ENCODE assay signal across 20 mouse cellular contexts in genomic region chr4:30039424-30040172, GRCm38 (mm10).
DNase-seq lines count a peak whose midpoint lies in the region; ATAC-seq and TF ChIP-seq lines count a peak whose summit lies in the region.
"Had no signal": no experiment of that assay in that cellular context is flagged by ENCODE, and none has a peak within 500 bp of the region (broad histone marks: within the 10 kb centered on the region; RNA-seq: fewer than 3 reads in every experiment).

No protein-coding gene starts in this region.

- H3K36me3 ChIP-seq in hindbrain, embryonic 12.5 days: no peaks in the 10 kb centered on the region
- no peaks in the 10 kb centered on the region for H3K36me3 ChIP-seq in hindbrain, embryonic 13.5 days
- H3K36me3 ChIP-seq in neural tube, embryonic 12.5 days: no peaks in the 10 kb centered on the region
- H3K36me3 ChIP-seq in neural tube, embryonic 15.5 days: no peaks in the 10 kb centered on the region
- no peaks in the 10 kb centered on the region for H3K36me3 ChIP-seq in midbrain, embryonic 16.5 days (ENCODE audit: control insufficient read depth, insufficient read depth, low read length)
- H3K36me3 ChIP-seq: embryonic facial prominence, embryonic 15.5 days; forebrain, embryonic 10.5 days; heart, embryonic 12.5 days; hindbrain, embryonic 10.5 days had no signal

- H3K27ac ChIP-seq in hindbrain, embryonic 12.5 days: peak overlapping the region; percentile 35; the same call in 1 of the 2 replicates
- H3K27ac ChIP-seq in hindbrain, embryonic 13.5 days: no peak overlapping the region
- no peak overlapping the region for H3K27ac ChIP-seq in neural tube, embryonic 12.5 days
- H3K27ac ChIP-seq in neural tube, embryonic 15.5 days (replicated peaks): no peak overlapping the region
- H3K27ac ChIP-seq in midbrain, embryonic 16.5 days (ENCODE audit: low read length): no peak overlapping the region
- no peak overlapping the region for H3K27ac ChIP-seq in layer of hippocampus, adult 2 months
- H3K27ac ChIP-seq: embryonic facial prominence, embryonic 15.5 days; forebrain, embryonic 10.5 days; gastrocnemius, adult 2 months; hindbrain, embryonic 10.5 days had no signal

- no peak overlapping the region for H3K4me2 ChIP-seq in hindbrain, embryonic 12.5 days (replicated peaks)
- no peak overlapping the region for H3K4me2 ChIP-seq in hindbrain, embryonic 13.5 days
- no peak overlapping the region for H3K4me2 ChIP-seq in neural tube, embryonic 12.5 days (replicated peaks)
- no peak overlapping the region for H3K4me2 ChIP-seq in neural tube, embryonic 15.5 days
- no peak overlapping the region for H3K4me2 ChIP-seq in midbrain, embryonic 16.5 days (ENCODE audit: low read length)
- H3K4me2 ChIP-seq: embryonic facial prominence, embryonic 15.5 days; heart, embryonic 12.5 days had no signal

- 0 out of 2 replicates have a peak, but pooled peaks cover 2% of the 10 kb centered on the region for H3K4me1 ChIP-seq in hindbrain, embryonic 12.5 days
- H3K4me1 ChIP-seq in hindbrain, embryonic 13.5 days (replicated peaks): no peaks in the 10 kb centered on the region
- no peaks in the 10 kb centered on the region for H3K4me1 ChIP-seq in neural tube, embryonic 12.5 days
- H3K4me1 ChIP-seq in neural tube, embryonic 15.5 days: no peaks in the 10 kb centered on the region
- peaks cover 3% of the 10 kb centered on the region; the same call in 1 of the 2 replicates for H3K4me1 ChIP-seq in midbrain, embryonic 16.5 days (ENCODE audit: control insufficient read depth, insufficient read depth, low read length)
- H3K4me1 ChIP-seq: embryonic facial prominence, embryonic 15.5 days; forebrain, embryonic 10.5 days; heart, embryonic 12.5 days; hindbrain, embryonic 10.5 days had no signal

- H3K9ac ChIP-seq in hindbrain, embryonic 12.5 days: no peak overlapping the region
- no peak overlapping the region for H3K9ac ChIP-seq in hindbrain, embryonic 13.5 days
- H3K9ac ChIP-seq in neural tube, embryonic 12.5 days: no peak overlapping the region
- H3K9ac ChIP-seq in neural tube, embryonic 15.5 days (replicated peaks): no peak overlapping the region
- no peak overlapping the region for H3K9ac ChIP-seq in midbrain, embryonic 16.5 days (ENCODE audit: low read depth, low read length)
- H3K9ac ChIP-seq: embryonic facial prominence, embryonic 15.5 days; heart, embryonic 12.5 days had no signal

- TF ChIP-seq CTCF in layer of hippocampus, adult 2 months (conservative IDR thresholded peaks at IDR 0.05): no peak

- no peaks in the 10 kb centered on the region for H3K27me3 ChIP-seq in hindbrain, embryonic 12.5 days
- H3K27me3 ChIP-seq in hindbrain, embryonic 13.5 days: no peaks in the 10 kb centered on the region
- no peaks in the 10 kb centered on the region for H3K27me3 ChIP-seq in neural tube, embryonic 12.5 days (replicated peaks)
- H3K27me3 ChIP-seq in neural tube, embryonic 15.5 days (replicated peaks): no peaks in the 10 kb centered on the region
- no peaks in the 10 kb centered on the region for H3K27me3 ChIP-seq in midbrain, embryonic 16.5 days (ENCODE audit: control insufficient read depth, insufficient read depth, low read depth, low read length)
- H3K27me3 ChIP-seq: embryonic facial prominence, embryonic 15.5 days; heart, embryonic 12.5 days had no signal

- no peak overlapping the region for H3K4me3 ChIP-seq in hindbrain, embryonic 12.5 days
- no peak overlapping the region for H3K4me3 ChIP-seq in hindbrain, embryonic 13.5 days
- H3K4me3 ChIP-seq in neural tube, embryonic 12.5 days: no peak overlapping the region
- no peak overlapping the region for H3K4me3 ChIP-seq in neural tube, embryonic 15.5 days (replicated peaks)
- no peak overlapping the region for H3K4me3 ChIP-seq in midbrain, embryonic 16.5 days (ENCODE audit: low read depth, low read length)
- H3K4me3 ChIP-seq in layer of hippocampus, adult 2 months: no peak overlapping the region
- H3K4me3 ChIP-seq: embryonic facial prominence, embryonic 15.5 days; erythroblast, embryonic 14.5 days; forebrain, embryonic 10.5 days; gastrocnemius, adult 2 months; heart, embryonic 12.5 days; hindbrain, embryonic 10.5 days had no signal

- 49% methylated on average over 5 of the region's 5 CpGs for WGBS in hindbrain, embryonic 12.5 days
- WGBS in hindbrain, embryonic 13.5 days: 54% methylated on average over 5 of the region's 5 CpGs
- 65% methylated on average over 5 of the region's 5 CpGs for WGBS in neural tube, embryonic 12.5 days
- 65% methylated on average over 5 of the region's 5 CpGs for WGBS in neural tube, embryonic 15.5 days
- 43% methylated on average over 5 of the region's 5 CpGs for WGBS in midbrain, embryonic 16.5 days

- H3K9me3 ChIP-seq in hindbrain, embryonic 12.5 days (replicated peaks): no peaks in the 10 kb centered on the region
- H3K9me3 ChIP-seq in hindbrain, embryonic 13.5 days: no peaks in the 10 kb centered on the region
- no peaks in the 10 kb centered on the region for H3K9me3 ChIP-seq in neural tube, embryonic 12.5 days
- H3K9me3 ChIP-seq in neural tube, embryonic 15.5 days (replicated peaks): no peaks in the 10 kb centered on the region
- H3K9me3 ChIP-seq in midbrain, embryonic 16.5 days (replicated peaks; ENCODE audit: control insufficient read depth, low read length, poor library complexity, severe bottlenecking): no peaks in the 10 kb centered on the region
- H3K9me3 ChIP-seq: embryonic facial prominence, embryonic 15.5 days; forebrain, embryonic 10.5 days; heart, embryonic 12.5 days; hindbrain, embryonic 10.5 days had no signal

- no peak for DNase-seq in layer of hippocampus, adult 2 months (ENCODE audit: low spot score in 2 of 2)
- no peak for DNase-seq in spleen, postnatal 36 days (ENCODE audit: low spot score in 2 of 2)
- DNase-seq: adrenal gland, adult 8-10 months; adrenal gland, postnatal 36 days; cerebellum, adult 11 months; cerebellum, adult 8-10 months; cerebellum, postnatal 14 days; embryo, embryonic 11 days; gastrocnemius, adult 2 months; gastrocnemius, postnatal 25 days had no signal

- peak; percentile 35; the same call in 1 of the 2 replicates for ATAC-seq in hindbrain, embryonic 12.5 days (ENCODE audit: low FRiP score)
- ATAC-seq in hindbrain, embryonic 13.5 days (ENCODE audit: low FRiP score): no peak; the same call in 1 of the 2 replicates
- ATAC-seq in neural tube, embryonic 12.5 days (ENCODE audit: low FRiP score, low read depth): 0 out of 2 replicates have a peak, but pooled peaks have one; percentile 25
- no peak for ATAC-seq in neural tube, embryonic 15.5 days (ENCODE audit: low FRiP score)
- peak; percentile 56; the same call in 1 of the 2 replicates for ATAC-seq in midbrain, embryonic 16.5 days

Comparison
In these comparisons a context has a peak if more than half of its experiments do, and no peak if none do; other contexts are left out.
1. ATAC-seq: peak in hindbrain, embryonic 12.5 days (single experiment), neural tube, embryonic 12.5 days (single experiment) and midbrain, embryonic 16.5 days (single experiment); none in hindbrain, embryonic 13.5 days (single experiment) and neural tube, embryonic 15.5 days (single experiment).